Mouse (Mus musculus): ENCODE measurements around the gene Neurod4. TPM values are rescaled to one million over a fixed set of nuclear protein-coding genes. Genes with fewer than 3 reads are reported as not detected.
"Not testable (repeated sequence)": the region's sequence is repeated elsewhere in the genome, so short reads cannot be mapped to it uniquely, and the experiment has no call there.

Neurod4 gene
- polyA plus RNA-seq, 1 experiment from 2014 or later: not detected

DNA sequence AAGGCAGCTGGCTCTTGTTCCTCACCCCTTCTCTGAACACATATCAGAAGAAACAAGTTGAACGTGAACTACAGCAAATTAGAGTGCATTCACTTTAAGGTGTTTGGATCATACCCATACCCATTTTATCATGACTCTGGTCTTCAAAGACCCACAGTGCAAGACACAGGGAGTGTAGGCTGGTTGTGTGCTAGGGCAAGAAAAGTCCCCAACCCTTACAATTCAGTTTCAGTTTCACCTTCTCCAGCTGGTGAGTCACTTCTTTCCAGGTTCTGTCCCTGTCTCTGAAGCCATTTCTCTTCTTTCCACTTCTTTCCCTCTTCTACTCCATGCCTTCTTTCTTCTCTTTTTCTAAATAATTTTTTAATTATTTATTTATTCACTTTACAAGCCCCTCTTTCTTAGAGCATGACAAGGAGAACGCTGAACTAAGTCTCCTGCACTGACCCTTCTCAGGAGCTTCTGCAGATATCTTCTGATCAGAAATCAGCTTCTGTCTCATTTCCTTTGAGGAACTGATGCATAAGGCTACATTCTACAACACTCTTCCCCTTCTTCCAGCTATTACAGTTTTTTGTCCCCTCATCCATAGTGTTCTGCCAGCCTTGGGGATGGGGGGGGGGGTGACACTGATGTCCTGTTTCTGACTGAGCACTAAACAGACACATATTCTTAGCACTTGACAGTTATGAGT is 31.6 kb upstream of the Neurod4 start:
- H3K4me3 ChIP-seq (ENCODE audit: low read depth, low read length): no peak overlapping the region
- DNase-seq (ENCODE audit: low spot score) (no peak), ATAC-seq (replicated peaks; ENCODE audit: low FRiP score) (no peak)
- H3K4me2 ChIP-seq: no peak overlapping the region
- no peaks in the 10 kb centered on the region for H3K4me1 ChIP-seq (replicated peaks; ENCODE audit: control insufficient read depth, insufficient read depth, low read length)
- no peaks in the 10 kb centered on the region for H3K27me3 ChIP-seq (replicated peaks; ENCODE audit: control insufficient read depth, insufficient read depth, low read length)
- H3K27ac ChIP-seq (ENCODE audit: low read depth, low read length): no peak overlapping the region
- WGBS: 48% methylated on average over 2 of the region's 2 CpGs
- H3K36me3 ChIP-seq (ENCODE audit: control insufficient read depth, insufficient read depth, low read length): no peaks in the 10 kb centered on the region
- no peak overlapping the region for H3K9ac ChIP-seq (ENCODE audit: low read depth, low read length)
- H3K9me3 ChIP-seq (ENCODE audit: control insufficient read depth, low read length): no peaks in the 10 kb centered on the region

DNA sequence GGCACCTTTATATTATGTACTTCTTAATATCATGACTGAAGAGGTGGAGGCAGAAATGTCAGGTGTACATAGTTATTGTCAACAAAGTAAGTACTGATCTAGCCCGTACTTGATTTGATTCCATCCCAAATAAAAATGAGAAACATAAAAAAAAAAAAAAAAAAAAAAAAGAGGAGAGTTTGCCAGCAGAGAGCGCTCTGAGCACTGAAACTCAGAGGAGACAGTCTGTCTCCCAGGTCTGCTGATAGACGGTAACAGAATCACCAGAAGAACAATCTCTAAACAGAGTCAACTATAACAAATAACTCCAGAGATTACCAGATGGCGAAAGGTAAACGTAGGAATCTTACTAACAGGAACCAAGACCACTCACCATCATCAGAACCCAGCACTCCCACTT is 24.1 kb upstream of the Neurod4 start:
- DNase-seq (ENCODE audit: low spot score); H3K27ac ChIP-seq (ENCODE audit: low read depth, low read length); H3K36me3 ChIP-seq (ENCODE audit: control insufficient read depth, insufficient read depth, low read length); H3K9ac ChIP-seq (ENCODE audit: low read depth, low read length); H3K4me1 ChIP-seq (replicated peaks; ENCODE audit: control insufficient read depth, insufficient read depth, low read length); H3K4me2 ChIP-seq; H3K27me3 ChIP-seq (replicated peaks; ENCODE audit: control insufficient read depth, insufficient read depth, low read length); ATAC-seq (replicated peaks; ENCODE audit: low FRiP score); H3K9me3 ChIP-seq (ENCODE audit: control insufficient read depth, low read length); H3K4me3 ChIP-seq (ENCODE audit: low read depth, low read length): not testable (repeated sequence)
- WGBS: 73% methylated on average over 3 of the region's 5 CpGs

DNA sequence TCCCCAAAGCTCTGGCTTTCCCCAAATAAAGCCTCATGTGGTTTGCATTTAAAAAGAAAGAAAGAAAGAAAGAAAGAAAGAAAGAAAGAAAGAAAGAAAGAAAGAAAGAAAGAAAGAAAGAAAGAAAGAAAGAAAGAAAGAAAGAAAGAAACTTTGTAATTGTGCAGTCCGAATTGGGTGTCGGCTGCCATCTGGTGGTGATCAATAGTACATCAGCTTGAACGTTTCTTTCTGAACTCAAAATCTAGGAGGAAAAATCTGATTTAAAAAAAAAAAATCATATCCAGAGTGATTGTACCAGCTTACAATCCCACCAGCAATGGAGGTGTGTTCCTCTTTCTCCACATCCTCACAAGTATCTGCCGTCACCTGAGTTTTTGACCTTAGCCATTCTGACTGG is 18.7 kb upstream of the Neurod4 start:
- not testable (repeated sequence) for DNase-seq (ENCODE audit: low spot score); ATAC-seq (replicated peaks; ENCODE audit: low FRiP score); H3K27me3 ChIP-seq (replicated peaks; ENCODE audit: control insufficient read depth, insufficient read depth, low read length); H3K9ac ChIP-seq (ENCODE audit: low read depth, low read length); H3K4me1 ChIP-seq (replicated peaks; ENCODE audit: control insufficient read depth, insufficient read depth, low read length); H3K27ac ChIP-seq (ENCODE audit: low read depth, low read length); H3K4me3 ChIP-seq (ENCODE audit: low read depth, low read length); H3K36me3 ChIP-seq (ENCODE audit: control insufficient read depth, insufficient read depth, low read length); H3K9me3 ChIP-seq (ENCODE audit: control insufficient read depth, low read length); H3K4me2 ChIP-seq
- 16% methylated on average over 4 of the region's 4 CpGs for WGBS

GRCm38 (mm10) chr10:130293741-130294408 is 13.8 kb upstream of the Neurod4 start:
- WGBS: 37% methylated on average over 3 of the region's 3 CpGs
- no peak overlapping the region for H3K4me3 ChIP-seq (ENCODE audit: low read depth, low read length)
- no peak overlapping the region for H3K4me2 ChIP-seq
- H3K9me3 ChIP-seq (ENCODE audit: control insufficient read depth, low read length): no peaks in the 10 kb centered on the region
- no peak overlapping the region for H3K27ac ChIP-seq (ENCODE audit: low read depth, low read length)
- ATAC-seq (replicated peaks; ENCODE audit: low FRiP score) (no peak), DNase-seq (ENCODE audit: low spot score) (no peak)
- H3K9ac ChIP-seq (ENCODE audit: low read depth, low read length): no peak overlapping the region
- no peaks in the 10 kb centered on the region for H3K4me1 ChIP-seq (replicated peaks; ENCODE audit: control insufficient read depth, insufficient read depth, low read length)
- H3K27me3 ChIP-seq (replicated peaks; ENCODE audit: control insufficient read depth, insufficient read depth, low read length): no peaks in the 10 kb centered on the region
- no peaks in the 10 kb centered on the region for H3K36me3 ChIP-seq (ENCODE audit: control insufficient read depth, insufficient read depth, low read length)

DNA sequence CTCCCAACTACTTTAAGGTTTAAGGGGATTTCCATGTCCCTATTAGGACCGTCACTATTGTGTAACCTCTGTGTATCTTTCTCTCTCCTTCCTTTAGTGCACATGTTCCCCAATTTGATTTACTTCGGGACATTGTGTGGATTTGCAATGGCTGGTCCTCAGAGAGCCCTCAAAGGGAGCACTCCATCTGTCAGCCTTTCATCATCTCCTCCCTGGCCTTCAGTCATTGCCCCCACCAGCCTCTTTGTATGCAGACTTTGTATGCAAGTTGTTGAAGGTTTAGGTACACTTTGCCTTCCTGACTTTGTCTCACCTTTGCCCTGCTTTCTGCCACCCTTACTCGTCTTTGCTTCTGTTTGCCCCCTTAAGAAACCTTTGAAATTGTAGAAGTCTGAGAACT is 8.0 kb upstream of the Neurod4 start:
- no peak for ATAC-seq (replicated peaks; ENCODE audit: low FRiP score)
- 57% methylated on average over 3 of the region's 3 CpGs for WGBS
- H3K9ac ChIP-seq (ENCODE audit: low read depth, low read length): no peak overlapping the region

GRCm38 (mm10) chr10:130287201-130287600 is 7.2 kb upstream of the Neurod4 start:
- WGBS: 76% methylated on average over 1 of the region's 1 CpGs
- no peak overlapping the region for H3K4me3 ChIP-seq (ENCODE audit: low read depth, low read length)
- H3K27ac ChIP-seq (ENCODE audit: low read depth, low read length): no peak overlapping the region
- no peak overlapping the region for H3K9ac ChIP-seq (ENCODE audit: low read depth, low read length)
- H3K4me2 ChIP-seq: no peak overlapping the region
- H3K9me3 ChIP-seq (ENCODE audit: control insufficient read depth, low read length): no peaks in the 10 kb centered on the region
- H3K27me3 ChIP-seq (replicated peaks; ENCODE audit: control insufficient read depth, insufficient read depth, low read length): no peaks in the 10 kb centered on the region
- no peaks in the 10 kb centered on the region for H3K4me1 ChIP-seq (replicated peaks; ENCODE audit: control insufficient read depth, insufficient read depth, low read length)
- DNase-seq (ENCODE audit: low spot score) (no peak), ATAC-seq (replicated peaks; ENCODE audit: low FRiP score) (no peak)
- no peaks in the 10 kb centered on the region for H3K36me3 ChIP-seq (ENCODE audit: control insufficient read depth, insufficient read depth, low read length)

More for the DNA sequence above, 8.0 kb upstream of the Neurod4 start:
- H3K27me3 ChIP-seq (replicated peaks; ENCODE audit: control insufficient read depth, insufficient read depth, low read length): no peaks in the 10 kb centered on the region
- no peaks in the 10 kb centered on the region for H3K9me3 ChIP-seq (ENCODE audit: control insufficient read depth, low read length)
- H3K4me3 ChIP-seq (ENCODE audit: low read depth, low read length): no peak overlapping the region
- no peak for DNase-seq (ENCODE audit: low spot score)
- no peak overlapping the region for H3K4me2 ChIP-seq
- no peaks in the 10 kb centered on the region for H3K4me1 ChIP-seq (replicated peaks; ENCODE audit: control insufficient read depth, insufficient read depth, low read length)
- H3K36me3 ChIP-seq (ENCODE audit: control insufficient read depth, insufficient read depth, low read length): no peaks in the 10 kb centered on the region
- no peak overlapping the region for H3K27ac ChIP-seq (ENCODE audit: low read depth, low read length)

DNA sequence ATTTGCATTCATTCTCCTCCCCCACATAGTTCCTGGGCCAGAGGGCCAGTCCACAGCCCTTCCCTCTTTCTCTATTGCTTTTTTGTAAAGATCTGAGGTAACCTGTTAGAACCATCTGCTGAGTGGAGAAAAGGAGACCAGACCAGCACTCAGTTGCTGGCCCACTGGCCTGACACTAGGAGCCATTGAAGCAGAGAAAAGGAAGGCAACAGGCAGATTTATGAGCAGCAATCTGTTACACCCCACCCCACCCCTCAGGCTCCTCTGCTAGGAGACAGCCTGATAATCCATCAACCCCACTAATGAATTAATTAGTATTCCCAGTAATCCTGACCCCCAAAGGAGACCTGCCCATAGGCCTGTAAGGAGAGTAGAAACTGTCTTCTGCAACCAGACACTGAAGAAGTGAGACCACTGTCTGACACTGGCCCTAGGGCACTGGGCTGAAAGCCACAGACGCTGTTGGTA is 2.0 kb upstream of the Neurod4 start:
- 38% methylated on average over 1 of the region's 1 CpGs for WGBS

DNA sequence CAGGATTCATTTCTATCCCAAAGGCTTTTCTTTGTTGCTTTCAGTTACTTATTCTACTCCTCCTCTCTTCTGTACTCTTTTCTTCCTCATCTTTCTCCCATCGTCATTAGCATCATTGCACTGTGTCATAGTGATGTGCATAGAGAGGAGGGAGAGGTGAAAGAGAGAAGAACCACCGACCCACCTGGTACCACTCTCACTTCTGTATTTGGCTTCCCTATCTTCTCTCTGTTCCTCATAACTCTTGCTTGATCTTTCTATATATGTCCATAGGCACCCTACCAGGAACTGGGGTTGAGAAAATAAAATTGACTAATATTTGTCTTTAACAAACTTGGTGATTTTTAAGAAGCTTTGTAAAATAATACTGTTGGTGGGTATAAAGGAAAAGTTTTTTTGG is 3.5 kb downstream of the Neurod4 start:
- no peak overlapping the region for H3K9ac ChIP-seq (ENCODE audit: low read depth, low read length)
- no peak overlapping the region for H3K27ac ChIP-seq (ENCODE audit: low read depth, low read length)
- H3K36me3 ChIP-seq (ENCODE audit: control insufficient read depth, insufficient read depth, low read length): no peaks in the 10 kb centered on the region
- no peak overlapping the region for H3K4me2 ChIP-seq
- H3K27me3 ChIP-seq (replicated peaks; ENCODE audit: control insufficient read depth, insufficient read depth, low read length): no peaks in the 10 kb centered on the region
- ATAC-seq (replicated peaks; ENCODE audit: low FRiP score): no peak
- no peak for DNase-seq (ENCODE audit: low spot score)
- no peak overlapping the region for H3K4me3 ChIP-seq (ENCODE audit: low read depth, low read length)
- H3K9me3 ChIP-seq (ENCODE audit: control insufficient read depth, low read length): no peaks in the 10 kb centered on the region
- no peaks in the 10 kb centered on the region for H3K4me1 ChIP-seq (replicated peaks; ENCODE audit: control insufficient read depth, insufficient read depth, low read length)
- WGBS: 54% methylated on average over 2 of the region's 2 CpGs

More for the DNA sequence above, 2.0 kb upstream of the Neurod4 start:
- Histone ChIP-seq H3K9ac (ENCODE audit: low read depth, low read length) (no peak overlapping the region), H3K4me3 (ENCODE audit: low read depth, low read length) (no peak overlapping the region), H3K27ac (ENCODE audit: low read depth, low read length) (no peak overlapping the region), H3K4me1 (replicated peaks; ENCODE audit: control insufficient read depth, insufficient read depth, low read length) (no peaks in the 10 kb centered on the region), H3K4me2 (no peak overlapping the region), H3K9me3 (ENCODE audit: control insufficient read depth, low read length) (no peaks in the 10 kb centered on the region), H3K36me3 (ENCODE audit: control insufficient read depth, insufficient read depth, low read length) (no peaks in the 10 kb centered on the region), H3K27me3 (replicated peaks; ENCODE audit: control insufficient read depth, insufficient read depth, low read length) (no peaks in the 10 kb centered on the region)
- no peak for ATAC-seq (replicated peaks; ENCODE audit: low FRiP score)
- DNase-seq (ENCODE audit: low spot score): no peak

GRCm38 (mm10) chr10:130275759-130276158 is 4.3 kb downstream of the Neurod4 start:
- Histone ChIP-seq H3K4me2 (no peak overlapping the region), H3K27me3 (replicated peaks; ENCODE audit: control insufficient read depth, insufficient read depth, low read length) (no peaks in the 10 kb centered on the region), H3K36me3 (ENCODE audit: control insufficient read depth, insufficient read depth, low read length) (no peaks in the 10 kb centered on the region), H3K9me3 (ENCODE audit: control insufficient read depth, low read length) (no peaks in the 10 kb centered on the region), H3K9ac (ENCODE audit: low read depth, low read length) (no peak overlapping the region), H3K4me1 (replicated peaks; ENCODE audit: control insufficient read depth, insufficient read depth, low read length) (no peaks in the 10 kb centered on the region), H3K27ac (ENCODE audit: low read depth, low read length) (no peak overlapping the region), H3K4me3 (ENCODE audit: low read depth, low read length) (no peak overlapping the region)
- ATAC-seq (replicated peaks; ENCODE audit: low FRiP score) (no peak), DNase-seq (ENCODE audit: low spot score) (no peak)
- 71% methylated on average over 2 of the region's 2 CpGs for WGBS

Measured in liver, embryonic 11.5 days (tissue).